Mouse (Mus musculus) E14TG2a.4 (cell line): ENCODE measurements at regions not wholly inside any gene's neighbourhood (a gene's known extent, or its start where the extent isn't known, plus 50 kb on each side); places are given as distances from the start of the nearest gene placed in this dataset.

ENCODE experiments used
- CTCF ChIP-seq: conservative IDR thresholded peaks from 2 replicates; pipeline ENCODE4 v1.5.1; 2014; ENCODE audit warnings: low read length
- NANOG ChIP-seq: IDR thresholded peaks from 2 replicates; pipeline ENCODE4 v1.6.1; 2014; ENCODE audit warnings: borderline replicate concordance, low read length, mixed read lengths
- POU5F1 ChIP-seq: IDR thresholded peaks from 2 replicates; pipeline ENCODE4 v1.6.1; 2014; ENCODE audit warnings: low read length, borderline replicate concordance

- no peak for TF ChIP-seq CTCF
- TF ChIP-seq POU5F1 = no peak
- TF ChIP-seq NANOG = no peak
These were observed 270.7 kb downstream of the Ins1 start for GRCm38 (mm10) chr19:52534758-52535157.
